Mouse (Mus musculus): ENCODE measurements around the gene Slc15a5. TPM values are rescaled to one million over a fixed set of nuclear protein-coding genes. Genes with fewer than 3 reads are reported as not detected.

The Slc15a5 gene
- polyA plus RNA-seq, 1 experiment, result not detected

GRCm38 (mm10) chr6:138073540-138073939 lies 6.2 kb downstream of the Slc15a5 start:
- Histone ChIP-seq H3K4me1 (ENCODE audit: control insufficient read depth, insufficient read depth, insufficient read length) (no peaks in the 10 kb centered on the region), H3K36me3 (ENCODE audit: control insufficient read depth, insufficient read depth, low read length) (no peaks in the 10 kb centered on the region), H3K4me3 (ENCODE audit: extremely low read depth, insufficient read depth, insufficient read length) (no peak overlapping the region), H3K27ac (ENCODE audit: insufficient read depth, low read length) (no peak overlapping the region), H3K27me3 (ENCODE audit: control insufficient read depth, insufficient read depth, low read length) (no peaks in the 10 kb centered on the region)
- WGBS, result 76% methylated on average over 2 of the region's 2 CpGs
- DNase-seq (ENCODE audit: low read depth in 1 of 2, low spot score in 2 of 2), result no peak
- TF ChIP-seq POLR2A (IDR thresholded peaks at IDR 0.05; ENCODE audit: low read depth, low read length) (no peak), CTCF (IDR thresholded peaks at IDR 0.05; ENCODE audit: extremely low read depth, insufficient read depth, insufficient read length, insufficient replicate concordance) (no peak)

- no peaks in the 10 kb centered on the region for H3K27me3 ChIP-seq (ENCODE audit: control insufficient read depth, insufficient read depth, low read length)
- 89% methylated on average over 8 of the region's 8 CpGs for WGBS
- no peaks in the 10 kb centered on the region for H3K4me1 ChIP-seq (ENCODE audit: control insufficient read depth, insufficient read depth, insufficient read length)
- H3K4me3 ChIP-seq (ENCODE audit: extremely low read depth, insufficient read depth, insufficient read length), result no peak overlapping the region
- DNase-seq (ENCODE audit: low read depth in 1 of 2, low spot score in 2 of 2), result no peak
- no peak overlapping the region for H3K27ac ChIP-seq (ENCODE audit: insufficient read depth, low read length)
- no peak for TF ChIP-seq POLR2A (IDR thresholded peaks at IDR 0.05; ENCODE audit: low read depth, low read length)
- TF ChIP-seq CTCF (IDR thresholded peaks at IDR 0.05; ENCODE audit: extremely low read depth, insufficient read depth, insufficient read length, insufficient replicate concordance), result no peak
- H3K36me3 ChIP-seq (ENCODE audit: control insufficient read depth, insufficient read depth, low read length), result no peaks in the 10 kb centered on the region
These were observed 6.8 kb downstream of the Slc15a5 start for GRCm38 (mm10) chr6:138072963-138073339.

GRCm38 (mm10) chr6:138072110-138072962 lies 7.4 kb downstream of the Slc15a5 start:
- Histone ChIP-seq H3K36me3 (ENCODE audit: control insufficient read depth, insufficient read depth, low read length) (no peaks in the 10 kb centered on the region), H3K4me3 (ENCODE audit: extremely low read depth, insufficient read depth, insufficient read length) (no peak overlapping the region), H3K4me1 (ENCODE audit: control insufficient read depth, insufficient read depth, insufficient read length) (no peaks in the 10 kb centered on the region), H3K27ac (ENCODE audit: insufficient read depth, low read length) (no peak overlapping the region), H3K27me3 (ENCODE audit: control insufficient read depth, insufficient read depth, low read length) (no peaks in the 10 kb centered on the region)
- WGBS, result 84% methylated on average over 5 of the region's 5 CpGs
- no peak for DNase-seq (ENCODE audit: low read depth in 1 of 2, low spot score in 2 of 2)
- TF ChIP-seq CTCF (IDR thresholded peaks at IDR 0.05; ENCODE audit: extremely low read depth, insufficient read depth, insufficient read length, insufficient replicate concordance), result no peak
- TF ChIP-seq POLR2A (IDR thresholded peaks at IDR 0.05; ENCODE audit: low read depth, low read length), result no peak

GRCm38 (mm10) chr6:138071505-138072107 lies 8.1 kb downstream of the Slc15a5 start:
- H3K36me3 ChIP-seq (ENCODE audit: control insufficient read depth, insufficient read depth, low read length), result no peaks in the 10 kb centered on the region
- no peak for TF ChIP-seq CTCF (IDR thresholded peaks at IDR 0.05; ENCODE audit: extremely low read depth, insufficient read depth, insufficient read length, insufficient replicate concordance)
- no peak for TF ChIP-seq POLR2A (IDR thresholded peaks at IDR 0.05; ENCODE audit: low read depth, low read length)
- no peaks in the 10 kb centered on the region for H3K4me1 ChIP-seq (ENCODE audit: control insufficient read depth, insufficient read depth, insufficient read length)
- no peaks in the 10 kb centered on the region for H3K27me3 ChIP-seq (ENCODE audit: control insufficient read depth, insufficient read depth, low read length)
- H3K27ac ChIP-seq (ENCODE audit: insufficient read depth, low read length), result no peak overlapping the region
- WGBS, result 72% methylated on average over 4 of the region's 4 CpGs
- no peak for DNase-seq (ENCODE audit: low read depth in 1 of 2, low spot score in 2 of 2)
- no peak overlapping the region for H3K4me3 ChIP-seq (ENCODE audit: extremely low read depth, insufficient read depth, insufficient read length)

- Histone ChIP-seq H3K27me3 (ENCODE audit: control insufficient read depth, insufficient read depth, low read length) (no peaks in the 10 kb centered on the region), H3K4me1 (ENCODE audit: control insufficient read depth, insufficient read depth, insufficient read length) (no peaks in the 10 kb centered on the region), H3K4me3 (ENCODE audit: extremely low read depth, insufficient read depth, insufficient read length) (no peak overlapping the region), H3K36me3 (ENCODE audit: control insufficient read depth, insufficient read depth, low read length) (no peaks in the 10 kb centered on the region), H3K27ac (ENCODE audit: insufficient read depth, low read length) (no peak overlapping the region)
- TF ChIP-seq POLR2A (IDR thresholded peaks at IDR 0.05; ENCODE audit: low read depth, low read length), result no peak
- TF ChIP-seq CTCF (IDR thresholded peaks at IDR 0.05; ENCODE audit: extremely low read depth, insufficient read depth, insufficient read length, insufficient replicate concordance), result no peak
- WGBS, result 91% methylated on average over 13 of the region's 13 CpGs
- DNase-seq (ENCODE audit: low read depth in 1 of 2, low spot score in 2 of 2), result no peak
These were observed 8.8 kb downstream of the Slc15a5 start for GRCm38 (mm10) chr6:138070720-138071504.

GRCm38 (mm10) chr6:138069921-138070320 lies 9.8 kb downstream of the Slc15a5 start:
- Histone ChIP-seq H3K27me3 (ENCODE audit: control insufficient read depth, insufficient read depth, low read length) (no peaks in the 10 kb centered on the region), H3K36me3 (ENCODE audit: control insufficient read depth, insufficient read depth, low read length) (no peaks in the 10 kb centered on the region), H3K4me1 (ENCODE audit: control insufficient read depth, insufficient read depth, insufficient read length) (no peaks in the 10 kb centered on the region), H3K4me3 (ENCODE audit: extremely low read depth, insufficient read depth, insufficient read length) (no peak overlapping the region), H3K27ac (ENCODE audit: insufficient read depth, low read length) (no peak overlapping the region)
- DNase-seq (ENCODE audit: low read depth in 1 of 2, low spot score in 2 of 2), result no peak
- WGBS, result 88% methylated on average over 10 of the region's 10 CpGs
- TF ChIP-seq POLR2A (IDR thresholded peaks at IDR 0.05; ENCODE audit: low read depth, low read length), result no peak
- no peak for TF ChIP-seq CTCF (IDR thresholded peaks at IDR 0.05; ENCODE audit: extremely low read depth, insufficient read depth, insufficient read length, insufficient replicate concordance)
